In the genomic region with DNA sequence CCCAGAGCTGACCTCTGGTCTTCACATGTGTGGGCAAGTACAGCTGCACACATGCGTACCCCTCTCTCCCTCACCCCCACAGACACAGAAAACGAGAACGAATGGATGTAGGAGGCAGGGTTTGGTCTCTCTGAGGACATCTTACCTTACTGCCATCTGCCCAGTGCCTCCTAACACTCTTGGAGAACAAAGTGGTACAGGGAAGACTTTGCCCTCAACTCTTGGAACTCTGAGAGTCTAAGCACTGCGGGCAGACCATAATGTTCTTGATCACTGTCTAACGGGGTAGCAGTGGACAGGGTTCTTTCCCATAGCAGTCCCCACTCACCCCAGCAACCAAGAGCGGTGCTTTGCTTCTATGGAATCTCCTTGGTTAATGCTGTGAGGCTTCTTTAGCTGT, we compare ENCODE assay signal across 15 mouse cellular contexts. TPM values are rescaled to one million over a fixed set of nuclear protein-coding genes. Genes with fewer than 3 reads are reported as not detected.
DNase-seq lines count a peak whose midpoint lies in the region; ATAC-seq and TF ChIP-seq lines count a peak whose summit lies in the region.
"Had no signal": no experiment of that assay in that cellular context is flagged by ENCODE, and none has a peak within 500 bp of the region (broad histone marks: within the 10 kb centered on the region; RNA-seq: fewer than 3 reads in every experiment).

No protein-coding gene starts in this region.

- no peak for TF ChIP-seq CTCF in midbrain, postnatal 0 days (IDR thresholded peaks at IDR 0.05)

- no peak for ATAC-seq in midbrain, postnatal 0 days (ENCODE audit: low FRiP score)
- no peak for ATAC-seq in midbrain, embryonic 14.5 days (ENCODE audit: low FRiP score, low TSS enrichment)

- H3K4me2 ChIP-seq in midbrain, postnatal 0 days (ENCODE audit: low read depth, low read length, poor library complexity, severe bottlenecking), result no peak overlapping the region
- no peak overlapping the region for H3K4me2 ChIP-seq in midbrain, embryonic 14.5 days (ENCODE audit: low read length)
- H3K4me2 ChIP-seq: embryonic facial prominence, embryonic 13.5 days; heart, embryonic 13.5 days; kidney, embryonic 15.5 days; limb, embryonic 13.5 days had no signal

- no peaks in the 10 kb centered on the region for H3K9me3 ChIP-seq in heart, embryonic 10.5 days
- H3K9me3 ChIP-seq in midbrain, postnatal 0 days (ENCODE audit: low read length), result no peaks in the 10 kb centered on the region
- no peaks in the 10 kb centered on the region for H3K9me3 ChIP-seq in midbrain, embryonic 14.5 days (ENCODE audit: control insufficient read depth, low read length)
- H3K9me3 ChIP-seq: embryonic facial prominence, embryonic 13.5 days; heart, embryonic 13.5 days; kidney, embryonic 15.5 days; limb, embryonic 13.5 days; midbrain, embryonic 10.5 days had no signal

- H3K4me3 ChIP-seq in heart, embryonic 10.5 days, result no peak overlapping the region
- no peak overlapping the region for H3K4me3 ChIP-seq in midbrain, postnatal 0 days (ENCODE audit: low read depth, low read length)
- no peak overlapping the region for H3K4me3 ChIP-seq in midbrain, embryonic 14.5 days (replicated peaks; ENCODE audit: low read depth, low read length)
- H3K4me3 ChIP-seq: embryonic facial prominence, embryonic 13.5 days; heart, embryonic 13.5 days; kidney, embryonic 15.5 days; limb, embryonic 13.5 days; midbrain, embryonic 10.5 days had no signal

- peak; percentile 85 for DNase-seq in heart, adult 11 months
- no peak for DNase-seq in heart, embryonic 10.5 days (ENCODE audit: low spot score)
- peak; percentile 52 for DNase-seq in kidney, adult 9 months
- no peak for DNase-seq in kidney, postnatal 14 days
- DNase-seq in midbrain, postnatal 0 days (ENCODE audit: low spot score), result no peak
- no peak for DNase-seq in midbrain, embryonic 14.5 days
- no peak for DNase-seq in urinary bladder, adult 2 months (ENCODE audit: low spot score)
- DNase-seq: heart, postnatal 36 days; lung, adult 18-20 months had no signal

- peaks cover 21% of the 10 kb centered on the region for H3K4me1 ChIP-seq in heart, embryonic 10.5 days
- H3K4me1 ChIP-seq in midbrain, postnatal 0 days (ENCODE audit: insufficient read depth, low read length), result peaks cover 5% of the 10 kb centered on the region; the same call in 1 of the 2 replicates
- H3K4me1 ChIP-seq in midbrain, embryonic 14.5 days (ENCODE audit: control insufficient read depth, insufficient read depth, low read length), result peaks cover 16% of the 10 kb centered on the region

- 91% methylated on average over 6 of the region's 6 CpGs for WGBS in heart, embryonic 10.5 days
- 96% methylated on average over 6 of the region's 6 CpGs for whole genome bisulfite sequencing in midbrain, postnatal 0 days
- 97% methylated on average over 6 of the region's 6 CpGs for WGBS in midbrain, embryonic 14.5 days

- H3K36me3 ChIP-seq in heart, embryonic 10.5 days, result peaks cover 95% of the 10 kb centered on the region
- peaks cover 46% of the 10 kb centered on the region for H3K36me3 ChIP-seq in midbrain, postnatal 0 days (ENCODE audit: insufficient read depth, low read length)
- H3K36me3 ChIP-seq in midbrain, embryonic 14.5 days (ENCODE audit: control insufficient read depth, insufficient read depth, low read length), result peaks cover 90% of the 10 kb centered on the region

- H3K9ac ChIP-seq in midbrain, postnatal 0 days (replicated peaks; ENCODE audit: low read length, poor library complexity, severe bottlenecking), result no peak overlapping the region
- no peak overlapping the region for H3K9ac ChIP-seq in midbrain, embryonic 14.5 days (replicated peaks; ENCODE audit: low read length)
- H3K9ac ChIP-seq: heart, embryonic 13.5 days; kidney, embryonic 15.5 days; limb, embryonic 13.5 days had no signal

- H3K27ac ChIP-seq in heart, embryonic 10.5 days, result no peak overlapping the region
- H3K27ac ChIP-seq in midbrain, postnatal 0 days (ENCODE audit: low read depth, low read length), result 0 out of 2 replicates have a peak overlapping the region, but pooled peaks have one; percentile 19
- H3K27ac ChIP-seq in midbrain, embryonic 14.5 days (replicated peaks; ENCODE audit: low read depth, low read length), result no peak overlapping the region
- H3K27ac ChIP-seq: heart, embryonic 13.5 days; limb, embryonic 13.5 days; midbrain, embryonic 10.5 days had no signal

- no peaks in the 10 kb centered on the region for H3K27me3 ChIP-seq in heart, embryonic 10.5 days (ENCODE audit: insufficient read depth, poor library complexity, severe bottlenecking)
- H3K27me3 ChIP-seq in midbrain, postnatal 0 days (ENCODE audit: insufficient read depth, low read length), result no peaks in the 10 kb centered on the region
- H3K27me3 ChIP-seq in midbrain, embryonic 14.5 days (ENCODE audit: control insufficient read depth, insufficient read depth, low read length), result no peaks in the 10 kb centered on the region
- H3K27me3 ChIP-seq: embryonic facial prominence, embryonic 13.5 days; heart, embryonic 13.5 days; kidney, embryonic 15.5 days; limb, embryonic 13.5 days had no signal

RNA-seq across cellular contexts. Expression of a gene that starts 6.3 kb away (rescaled TPM):
- polyA plus RNA-seq in heart, embryonic 10.5 days (2016; fragmentation: Nextera tagmentation; extraction: Ambion mirVana), result 76.6 and 89.6 TPM in 2 replicates
- 180 and 184 TPM in 2 replicates for total RNA-seq in midbrain, postnatal 0 days (2014; rRNA removed)
- polyA plus RNA-seq in midbrain, postnatal 0 days (2015; fragmentation: Nextera tagmentation; extraction: Ambion mirVana), result 150 and 153 TPM in 2 replicates
- polyA plus RNA-seq in midbrain, embryonic 14.5 days (2014; fragmentation: Nextera tagmentation; extraction: Ambion mirVana), result 125 and 152 TPM in 2 replicates
- polyA plus RNA-seq in urinary bladder, adult 2 months (2012; rRNA removed), result 75.3 and 95.1 TPM in 2 replicates

RNA-seq across cellular contexts. Expression of a gene that starts 14.8 kb away (rescaled TPM):
- 384 and 400 TPM in 2 replicates for polyA plus RNA-seq in heart, embryonic 10.5 days (2016; fragmentation: Nextera tagmentation; extraction: Ambion mirVana)
- 61.4 and 84.7 TPM in 2 replicates for total RNA-seq in midbrain, postnatal 0 days (2014; rRNA removed)
- polyA plus RNA-seq in midbrain, postnatal 0 days (2015; fragmentation: Nextera tagmentation; extraction: Ambion mirVana), result 279 and 299 TPM in 2 replicates
- polyA plus RNA-seq in midbrain, embryonic 14.5 days (2014; fragmentation: Nextera tagmentation; extraction: Ambion mirVana), result 363 and 446 TPM in 2 replicates
- 77.0 and 87.9 TPM in 2 replicates for polyA plus RNA-seq in urinary bladder, adult 2 months (2012; rRNA removed)

RNA-seq across cellular contexts. Expression of a gene that starts 14.9 kb away (rescaled TPM):
- 96.5 and 128 TPM in 2 replicates for polyA plus RNA-seq in heart, embryonic 10.5 days (2016; fragmentation: Nextera tagmentation; extraction: Ambion mirVana)
- total RNA-seq in midbrain, postnatal 0 days (2014; rRNA removed), result 19.8 and 20.9 TPM in 2 replicates
- 20.5 and 21.8 TPM in 2 replicates for polyA plus RNA-seq in midbrain, postnatal 0 days (2015; fragmentation: Nextera tagmentation; extraction: Ambion mirVana)
- polyA plus RNA-seq in midbrain, embryonic 14.5 days (2014; fragmentation: Nextera tagmentation; extraction: Ambion mirVana), result 24.8 and 31.0 TPM in 2 replicates
- 5.9 and 7.0 TPM in 2 replicates for polyA plus RNA-seq in urinary bladder, adult 2 months (2012; rRNA removed)

RNA-seq across cellular contexts. Expression of a gene that starts 51.5 kb away (rescaled TPM):
- polyA plus RNA-seq in heart, embryonic 10.5 days (2016; fragmentation: Nextera tagmentation; extraction: Ambion mirVana), result 17.4 and 30.6 TPM in 2 replicates
- 1.7 and 2.2 TPM in 2 replicates for total RNA-seq in midbrain, postnatal 0 days (2014; rRNA removed)
- polyA plus RNA-seq in midbrain, postnatal 0 days (2015; fragmentation: Nextera tagmentation; extraction: Ambion mirVana), result 0.91 and 0.94 TPM in 2 replicates
- 0.49 and 0.75 TPM in 2 replicates for polyA plus RNA-seq in midbrain, embryonic 14.5 days (2014; fragmentation: Nextera tagmentation; extraction: Ambion mirVana)
- polyA plus RNA-seq in urinary bladder, adult 2 months (2012; rRNA removed), result 3.8 and 4.3 TPM in 2 replicates
- total RNA-seq: gastrocnemius, adult 18-20 months had no signal

Comparison
In these comparisons a context has a peak if more than half of its experiments do, and no peak if none do; other contexts are left out.
1. DNase-seq: peak in heart, adult 11 months (single experiment) and kidney, adult 9 months (single experiment); none in heart, embryonic 10.5 days (single experiment), kidney, postnatal 14 days (single experiment), midbrain, postnatal 0 days (single experiment), midbrain, embryonic 14.5 days (single experiment) and urinary bladder, adult 2 months (single experiment).